Mouse (Mus musculus) liver, adult 10 weeks (tissue): ENCODE results near the gene Catsper1. TPM values are rescaled to one million over a fixed set of nuclear protein-coding genes. Genes with fewer than 3 reads are reported as not detected.

Experiments used
- polyA plus RNA-seq: library from polyadenylated mRNA; stranded (reverse); fragments of 350-450 nt; fragmentation: Illumina TruSeq; extraction: RNeasy Lipid Tissue Mini Kit (QIAGEN cat#74804); gene quantifications from one replicate; pipeline ENCODE4 v1.2.3, GENCODE M21; 2014; ENCODE audit warnings: low read depth, low replicate concordance

Gene Catsper1
- not detected for polyA plus RNA-seq

DNA sequence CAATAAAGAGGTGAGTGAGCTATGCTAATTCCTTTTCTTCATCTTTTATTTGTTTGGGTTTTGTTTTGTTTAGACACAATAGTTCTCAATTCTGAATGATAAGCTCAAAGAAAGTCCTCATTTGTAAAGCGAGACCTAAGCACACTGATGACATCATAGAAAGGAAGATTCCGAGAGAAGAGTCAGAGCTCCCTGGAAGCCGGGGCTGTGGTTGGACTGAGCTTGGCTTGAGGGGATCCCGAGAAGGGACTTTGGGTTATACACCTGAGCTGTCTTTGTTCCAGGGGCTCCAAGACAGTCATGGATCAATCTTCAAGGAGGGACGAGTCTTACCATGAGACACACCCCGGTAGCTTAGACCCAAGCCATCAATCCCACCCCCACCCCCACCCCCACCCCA, at the start of gene Catsper1:
Gene Catsper1, plus strand, starts transcription at position 301 of the 400 bp plus-strand sequence.

DNA sequence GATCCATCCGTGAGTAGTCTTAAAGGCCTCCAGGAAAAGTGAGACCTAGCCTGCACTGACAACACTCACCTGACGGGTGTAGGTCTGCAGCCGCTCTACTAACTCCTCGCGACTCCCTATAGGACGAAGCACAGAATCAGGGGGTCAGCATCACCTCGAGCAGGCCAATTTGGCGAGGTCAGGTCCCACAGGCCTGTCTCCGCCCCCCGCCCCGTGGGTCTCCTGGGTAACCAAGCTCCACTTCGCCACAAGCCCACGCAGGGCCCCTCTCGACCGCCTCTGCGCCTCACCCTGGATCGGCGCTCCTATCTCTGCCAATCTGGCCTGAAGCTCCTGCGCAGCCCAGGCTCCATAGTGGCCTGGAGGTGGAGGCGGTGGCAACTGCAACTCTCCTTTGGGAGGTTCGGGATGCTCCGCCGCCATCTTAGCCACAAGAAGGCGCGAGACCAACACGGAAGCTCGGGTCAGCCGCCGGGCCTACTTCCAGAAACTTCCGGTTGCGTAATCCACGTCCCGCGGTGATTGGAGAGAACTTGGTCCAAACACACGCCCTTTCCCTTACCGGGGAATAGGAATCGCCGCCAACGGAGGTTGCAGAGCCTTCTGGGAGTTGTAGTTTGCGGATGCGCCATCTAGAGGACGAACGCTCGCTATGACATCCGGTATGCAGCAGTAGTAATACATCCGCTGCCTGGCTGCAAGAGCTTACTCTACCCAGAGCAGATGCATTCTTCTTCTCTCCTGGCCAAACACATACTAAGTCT, 40.4 kb upstream of the Catsper1 start, which contains the start of gene Sf3b2:
Gene Sf3b2, minus strand, starts transcription at position 484 of the 764 bp plus-strand sequence.

DNA sequence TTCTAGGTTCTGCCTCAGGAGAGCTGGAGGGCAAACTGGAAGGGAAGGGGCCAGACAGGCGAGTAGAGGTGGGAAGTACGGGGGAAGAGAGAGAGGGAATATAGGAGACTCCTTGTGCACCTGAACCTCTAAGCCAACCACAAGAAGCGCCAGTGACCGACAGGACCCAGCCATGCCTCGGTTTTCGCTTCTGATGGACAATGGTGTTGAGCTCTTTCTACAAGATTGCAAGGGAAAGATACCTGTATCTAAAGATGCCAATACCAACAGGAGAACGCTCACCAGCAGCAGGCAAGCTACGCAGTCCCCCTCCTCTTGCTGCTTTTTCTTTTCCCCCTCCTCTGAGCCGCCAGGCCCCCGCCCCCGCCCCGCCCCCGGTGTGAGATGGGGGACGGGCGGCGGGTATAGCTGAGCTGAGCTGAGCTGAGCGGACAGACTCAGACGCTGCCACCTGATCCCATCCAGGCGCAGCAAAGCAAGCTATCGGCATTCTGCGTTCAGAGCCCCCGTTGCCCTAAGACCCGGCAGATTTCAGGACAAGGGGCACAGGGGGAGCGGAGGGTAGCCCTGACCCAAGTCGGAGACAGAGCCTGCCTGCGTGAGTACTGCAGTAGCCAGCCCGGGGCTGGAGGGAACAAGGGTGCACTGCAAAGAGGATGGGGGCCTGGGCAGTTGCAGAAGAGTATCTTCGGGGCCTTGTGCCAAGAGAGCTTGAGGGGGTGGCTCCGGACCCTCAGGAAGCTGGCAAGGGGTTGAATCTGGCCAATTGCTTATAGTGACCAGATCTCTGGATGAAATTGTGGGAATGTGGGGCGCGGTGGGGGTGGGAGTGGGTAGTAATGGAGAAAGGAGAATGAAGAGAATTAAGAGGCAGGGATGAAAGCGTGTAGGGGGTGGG, 37.4 kb upstream of the Catsper1 start, which contains the start of gene Gal3st3:
Gene Gal3st3, plus strand, starts transcription at position 429 of the 898 bp plus-strand sequence.

DNA sequence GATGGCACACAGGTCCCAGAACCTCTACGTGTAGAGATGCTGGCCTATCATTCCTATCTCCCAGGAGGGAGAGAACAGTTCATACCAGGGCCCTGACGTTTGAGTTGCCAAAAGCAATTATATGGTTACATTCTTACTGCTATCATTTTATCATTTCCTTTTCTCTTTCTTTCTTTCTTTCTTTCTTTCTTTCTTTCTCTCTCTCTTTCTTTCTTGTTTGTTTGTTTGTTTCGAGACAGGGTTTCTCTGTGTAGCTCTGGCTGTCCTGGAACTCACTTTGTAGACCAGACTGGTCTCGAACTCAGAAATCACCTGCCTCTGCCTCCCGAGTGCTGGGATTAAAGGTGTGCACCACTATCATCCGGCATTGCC, 13.9 kb downstream of the Catsper1 start, which contains the start of gene Cst6:
Gene Cst6, minus strand, starts transcription at position 73 of the 372 bp plus-strand sequence.

DNA sequence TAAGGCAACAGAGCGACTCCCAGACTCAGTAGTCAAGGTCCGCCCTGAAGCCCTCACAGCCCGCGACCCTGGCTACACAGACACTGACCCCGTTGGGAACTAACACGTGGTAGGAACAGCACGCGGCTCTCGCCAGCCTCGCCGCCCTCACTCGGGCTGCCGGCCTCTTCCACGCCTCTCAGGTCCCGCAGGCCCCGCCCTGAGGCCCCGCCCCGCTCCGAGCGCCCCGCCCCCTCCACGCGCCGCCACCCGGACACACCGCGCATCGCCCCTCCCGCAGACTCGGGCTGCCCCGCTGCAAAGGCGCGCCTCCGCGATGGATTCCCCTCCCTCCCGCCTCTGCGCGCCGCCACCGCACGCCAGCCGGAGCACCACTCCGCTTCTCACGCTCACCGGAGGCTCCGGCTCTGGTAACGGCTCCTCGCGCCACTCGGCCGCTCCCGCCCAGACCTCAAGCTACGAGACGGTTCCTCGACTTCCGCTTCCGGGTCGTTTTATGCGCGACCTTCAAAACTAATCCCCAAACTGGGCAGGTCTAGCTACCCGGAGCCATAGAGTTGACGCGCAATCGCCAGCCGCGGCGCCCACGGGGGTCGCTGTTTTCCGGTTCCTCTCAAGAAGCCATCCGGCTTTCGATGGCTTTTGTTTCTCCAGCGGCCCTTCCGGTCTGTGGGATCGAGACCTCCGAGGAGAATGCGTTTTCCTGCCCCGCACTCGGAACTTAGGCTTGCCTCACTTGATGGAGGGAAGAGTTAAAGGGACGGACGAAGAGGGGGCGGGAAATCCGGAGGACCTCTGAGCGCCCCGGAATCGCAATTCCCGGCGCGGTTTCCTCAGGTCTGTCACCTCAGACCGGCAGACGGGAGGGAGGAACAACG, 30.9 kb downstream of the Catsper1 start, which contains the start of gene Eif1ad:
Gene Eif1ad, plus strand, starts transcription at position 567 of the 878 bp plus-strand sequence.

DNA sequence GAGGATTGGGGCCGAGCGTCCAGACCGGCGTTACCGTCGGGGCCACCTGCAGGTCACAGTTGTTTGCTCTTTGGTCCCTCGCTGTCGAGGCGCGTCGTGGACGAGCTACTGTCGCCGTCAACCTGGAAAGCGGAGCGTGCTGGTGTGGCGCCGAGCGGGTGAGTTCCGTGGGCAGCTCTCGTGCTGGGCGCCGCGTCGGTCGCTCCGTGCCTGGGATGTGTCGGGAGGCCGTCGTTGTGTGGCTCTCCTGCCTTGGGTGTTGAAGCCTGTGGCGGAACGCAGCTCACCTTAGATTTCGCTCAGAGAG, 31.5 kb downstream of the Catsper1 start, which contains the start of gene Banf1:
Gene Banf1, minus strand, starts transcription at position 116 of the 307 bp plus-strand sequence.

DNA sequence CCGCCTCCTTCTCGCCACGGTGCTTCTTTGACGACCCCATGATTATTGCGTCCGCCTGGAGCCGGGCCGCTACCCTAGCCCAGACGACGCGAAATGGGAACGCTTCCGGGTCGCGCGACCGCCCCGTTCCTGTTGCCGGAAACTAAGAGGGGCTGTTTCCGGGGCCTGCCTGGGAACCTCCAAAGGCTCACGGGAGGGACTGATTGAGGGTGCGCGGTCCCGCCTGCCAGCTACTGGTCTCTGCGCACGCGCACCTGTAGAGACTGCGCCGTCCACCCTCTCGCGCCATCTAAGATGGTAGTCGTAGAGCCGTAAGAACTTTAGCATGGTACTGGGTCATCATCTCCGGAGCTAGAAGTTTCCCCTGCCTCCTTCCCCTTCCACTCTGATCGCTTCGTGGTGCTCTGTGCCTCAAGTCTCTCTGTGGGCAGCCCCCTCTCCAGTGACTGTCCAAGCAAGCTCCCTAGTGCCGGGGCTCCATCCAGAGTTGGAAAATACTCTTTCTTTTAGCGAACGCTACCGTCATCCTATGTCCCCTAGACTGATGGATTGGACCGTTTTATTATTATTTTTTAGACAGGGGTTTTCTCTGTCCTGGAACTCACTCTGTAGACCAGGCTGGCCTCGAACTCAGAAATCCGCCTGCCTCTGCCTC, 53.2 kb downstream of the Catsper1 start, which contains the start of gene Sart1:
Gene Sart1, minus strand, starts transcription at position 116 of the 655 bp plus-strand sequence.

Other genes starting within 250 kb of the Catsper1 start
- gene Yif1a, start 247.2 kb upstream of the Catsper1 start, polyA plus RNA-seq, result 27.7 TPM
- gene Cnih2, start 237.2 kb upstream of the Catsper1 start, polyA plus RNA-seq, result not detected
- 7.5 TPM for gene Rab1b, start 228.7 kb upstream of the Catsper1 start, polyA plus RNA-seq
- gene Klc2, start 217.2 kb upstream of the Catsper1 start, polyA plus RNA-seq, result 0.93 TPM
- 0.53 TPM for gene Pacs1, start 62.6 kb upstream of the Catsper1 start, polyA plus RNA-seq
- gene Sf3b2, start 40.3 kb upstream of the Catsper1 start, polyA plus RNA-seq, result 25.1 TPM
- gene Gal3st3, start 37.4 kb upstream of the Catsper1 start, polyA plus RNA-seq, result not detected
- not detected for gene Cst6, start 13.8 kb downstream of the Catsper1 start, polyA plus RNA-seq
- 7.1 TPM for gene Eif1ad, start 31.0 kb downstream of the Catsper1 start, polyA plus RNA-seq
- 7.5 TPM for gene Banf1, start 31.4 kb downstream of the Catsper1 start, polyA plus RNA-seq
- gene Sart1, start 53.0 kb downstream of the Catsper1 start, polyA plus RNA-seq, result 4.6 TPM
- gene Tsga10ip, start 66.8 kb downstream of the Catsper1 start, polyA plus RNA-seq, result not detected
- gene Drap1, start 89.2 kb downstream of the Catsper1 start, polyA plus RNA-seq, result 7.4 TPM
- gene AI837181, start 89.4 kb downstream of the Catsper1 start, polyA plus RNA-seq, result 0.58 TPM
- not detected for gene Fosl1, start 111.8 kb downstream of the Catsper1 start, polyA plus RNA-seq
- gene Ccdc85b, start 122.2 kb downstream of the Catsper1 start, polyA plus RNA-seq, result 0.11 TPM
- 5.5 TPM for gene Fibp, start 124.9 kb downstream of the Catsper1 start, polyA plus RNA-seq
- not detected for gene Ctsw, start 132.8 kb downstream of the Catsper1 start, polyA plus RNA-seq
- gene Efemp2, start 138.2 kb downstream of the Catsper1 start, polyA plus RNA-seq, result not detected
- gene Mus81, start 152.7 kb downstream of the Catsper1 start, polyA plus RNA-seq, result 0.74 TPM
- 109 TPM for gene Cfl1, start 154.7 kb downstream of the Catsper1 start, polyA plus RNA-seq
- gene 1700020D05Rik, start 168.0 kb downstream of the Catsper1 start, polyA plus RNA-seq, result not detected
- 0.64 TPM for gene Snx32, start 174.8 kb downstream of the Catsper1 start, polyA plus RNA-seq
- gene Ovol1, start 224.9 kb downstream of the Catsper1 start, polyA plus RNA-seq, result not detected
- gene Ap5b1, start 232.3 kb downstream of the Catsper1 start, polyA plus RNA-seq, result not detected